Mouse (Mus musculus) midbrain, embryonic 12.5 days (tissue): ENCODE results near the gene Cdh23. TPM values are rescaled to one million over a fixed set of nuclear protein-coding genes. Genes with fewer than 3 reads are reported as not detected.

Source experiments
- ATAC-seq: fragments of 200-750 bp; cut with Nextera tagmentation; 2 replicates; pipeline ENCODE4 v1.8.0; 2017; ENCODE audit warnings: low read depth, moderate TSS enrichment, moderate library complexity; ENCODE audit not compliant: low FRiP score
- H3K27ac ChIP-seq: fragments of 300-500 bp; sonication (generic); replicated peaks from 2 replicates; pipeline ENCODE4 v1.5.1; 2016; ENCODE audit warnings: mild to moderate bottlenecking
- H3K27me3 ChIP-seq: fragments of 300-500 bp; sonication (generic); 2 replicates; pipeline ENCODE4 v1.6.1; 2016; ENCODE audit warnings: mild to moderate bottlenecking
- H3K36me3 ChIP-seq: fragments of 300-500 bp; sonication (generic); 2 replicates; pipeline ENCODE4 v1.6.1; 2016
- H3K4me1 ChIP-seq: fragments of 300-500 bp; sonication (generic); 2 replicates; pipeline ENCODE4 v1.6.1; 2016
- H3K4me2 ChIP-seq: fragments of 300-500 bp; sonication (generic); replicated peaks from 2 replicates; pipeline ENCODE4 v1.6.1; 2016; ENCODE audit warnings: mild to moderate bottlenecking, moderate library complexity
- H3K4me3 ChIP-seq: fragments of 300-500 bp; sonication (generic); 2 replicates; pipeline ENCODE4 v1.5.1; 2016; ENCODE audit warnings: mild to moderate bottlenecking
- H3K9ac ChIP-seq: fragments of 300-500 bp; sonication (generic); replicated peaks from 2 replicates; pipeline ENCODE4 v1.6.1; 2016; ENCODE audit warnings: mild to moderate bottlenecking, moderate library complexity
- H3K9me3 ChIP-seq: fragments of 300-500 bp; sonication (generic); 2 replicates; pipeline ENCODE4 v1.6.1; 2016; ENCODE audit warnings: mild to moderate bottlenecking
- WGBS: fragments of 180-500 bp; shearing (Covaris S2); methylation state at CpG from one replicate; pipeline ENCODE4 v1.1.7; 2016; 5-methylcytosine and 5-hydroxymethylcytosine counted together
- polyA plus RNA-seq: library from polyadenylated mRNA; unstranded; fragments of >200 nt; fragmentation: Nextera tagmentation; extraction: Ambion mirVana; gene quantifications from 2 replicates; pipeline ENCODE4 v1.2.1, GENCODE M21; 2016

Cdh23 gene
- polyA plus RNA-seq, 1 experiment from 2014 or later: 1.2 TPM

DNA sequence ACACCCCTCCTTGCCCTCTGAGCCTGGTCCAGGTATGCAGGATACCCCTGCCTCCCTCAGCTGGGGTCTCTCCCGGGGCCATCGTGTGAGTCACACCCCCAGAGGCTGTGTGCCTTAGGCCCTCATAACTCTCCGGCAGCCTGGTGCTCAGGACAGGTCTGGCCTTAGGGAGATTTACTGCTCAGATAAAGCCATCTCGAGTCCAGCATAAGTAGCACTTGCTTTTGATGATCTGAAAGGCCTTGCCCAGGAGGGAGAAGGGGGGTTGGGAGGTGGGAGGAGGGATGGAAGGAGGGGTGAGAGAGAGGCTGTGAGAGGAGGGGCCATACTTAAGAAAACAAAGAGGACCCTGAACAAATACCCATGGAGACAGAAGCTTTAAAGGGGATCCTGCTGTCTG lies 197.8 kb downstream of the Cdh23 start:
- Histone ChIP-seq H3K4me1 (peaks cover 9% of the 10 kb centered on the region), H3K9ac (no peak overlapping the region), H3K27me3 (no peaks in the 10 kb centered on the region), H3K27ac (no peak overlapping the region), H3K36me3 (no peaks in the 10 kb centered on the region), H3K4me2 (no peak overlapping the region), H3K4me3 (no peak overlapping the region), H3K9me3 (peaks cover 4% of the 10 kb centered on the region; the same call in 1 of the 2 replicates)
- WGBS: 20% methylated on average over 4 of the region's 4 CpGs
- no peak for ATAC-seq

DNA sequence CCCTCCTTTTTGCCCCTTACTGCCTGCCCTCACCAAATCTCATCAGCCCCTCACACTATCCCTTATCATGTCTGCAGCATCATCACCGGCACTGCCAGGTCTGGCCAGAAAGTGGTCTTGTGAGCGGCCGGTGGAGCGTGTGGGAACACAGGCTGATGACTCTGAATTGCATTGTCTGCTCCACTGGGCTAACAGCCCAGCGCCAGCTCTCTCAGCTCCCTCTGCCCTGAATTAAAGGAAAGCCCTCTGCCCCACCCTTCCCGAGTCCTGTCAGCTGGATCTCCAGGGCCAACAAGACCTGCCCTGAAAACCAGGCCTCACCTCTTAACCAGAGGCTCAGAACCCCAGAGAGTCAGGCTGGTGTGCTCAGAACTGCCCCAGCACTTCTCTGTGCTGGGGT lies 201.2 kb downstream of the Cdh23 start:
- Histone ChIP-seq H3K36me3 (no peaks in the 10 kb centered on the region), H3K9me3 (peaks cover 5% of the 10 kb centered on the region; the same call in 1 of the 2 replicates), H3K27ac (no peak overlapping the region), H3K4me1 (peaks cover 14% of the 10 kb centered on the region), H3K27me3 (no peaks in the 10 kb centered on the region), H3K4me2 (no peak overlapping the region), H3K9ac (no peak overlapping the region), H3K4me3 (no peak overlapping the region)
- WGBS: 11% methylated on average over 6 of the region's 6 CpGs
- ATAC-seq: no peak

DNA sequence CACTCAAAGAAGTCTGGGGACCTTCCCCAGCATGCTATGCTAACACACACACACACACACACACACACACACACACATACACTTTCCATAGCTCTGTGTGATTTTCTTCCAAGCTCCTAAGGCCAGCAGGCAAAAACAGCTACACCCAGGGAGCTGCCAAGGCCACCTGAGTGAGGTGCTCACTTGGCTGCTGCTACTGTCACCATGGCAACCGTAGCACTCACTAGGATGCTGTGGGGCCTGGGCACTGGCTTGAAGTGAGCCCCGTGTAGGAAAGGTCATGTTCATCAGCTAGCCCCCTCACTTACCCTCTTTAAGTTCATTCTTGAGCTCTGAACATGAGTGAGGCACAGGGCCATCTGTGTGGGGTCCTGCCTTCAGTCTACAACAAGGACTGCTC lies 204.8 kb downstream of the Cdh23 start:
- WGBS: 51% methylated on average over 2 of the region's 2 CpGs
- no peak for ATAC-seq

DNA sequence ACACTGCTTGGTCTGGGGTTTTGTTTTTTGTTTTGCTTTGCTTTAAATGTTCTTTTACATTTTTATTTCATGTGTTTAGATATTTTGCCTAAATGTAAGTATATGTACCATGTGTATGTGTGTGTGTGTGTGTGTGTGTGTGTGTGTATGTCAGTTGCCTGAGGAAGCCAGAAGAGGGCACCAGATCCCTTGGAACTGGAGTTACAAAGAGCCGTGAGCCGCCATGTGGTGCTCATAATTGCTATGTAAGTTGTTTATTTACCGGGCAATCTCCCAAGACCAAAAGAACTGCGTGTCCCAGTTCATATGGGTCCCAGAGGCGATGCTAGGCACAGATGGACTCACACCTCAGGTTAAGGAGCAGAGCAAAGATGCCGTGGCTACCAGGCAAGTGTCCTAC lies 214.9 kb downstream of the Cdh23 start:
- Histone ChIP-seq H3K36me3 (no peaks in the 10 kb centered on the region), H3K27ac (no peak overlapping the region), H3K9me3 (0 out of 2 replicates have a peak, but pooled peaks cover 4% of the 10 kb centered on the region), H3K4me2 (no peak overlapping the region), H3K4me1 (no peaks in the 10 kb centered on the region), H3K4me3 (no peak overlapping the region), H3K27me3 (peaks cover 5% of the 10 kb centered on the region), H3K9ac (no peak overlapping the region)
- no peak for ATAC-seq
- 96% methylated on average over 6 of the region's 6 CpGs for WGBS

More for the DNA sequence above, 204.8 kb downstream of the Cdh23 start:
- H3K4me1 ChIP-seq: peaks cover 6% of the 10 kb centered on the region; the same call in 1 of the 2 replicates
- H3K9ac ChIP-seq: no peak overlapping the region
- no peaks in the 10 kb centered on the region for H3K36me3 ChIP-seq
- no peaks in the 10 kb centered on the region; the same call in 1 of the 2 replicates for H3K27me3 ChIP-seq
- no peak overlapping the region for H3K4me2 ChIP-seq
- no peak overlapping the region for H3K27ac ChIP-seq
- H3K4me3 ChIP-seq: no peak overlapping the region
- peaks cover 5% of the 10 kb centered on the region; the same call in 1 of the 2 replicates for H3K9me3 ChIP-seq

DNA sequence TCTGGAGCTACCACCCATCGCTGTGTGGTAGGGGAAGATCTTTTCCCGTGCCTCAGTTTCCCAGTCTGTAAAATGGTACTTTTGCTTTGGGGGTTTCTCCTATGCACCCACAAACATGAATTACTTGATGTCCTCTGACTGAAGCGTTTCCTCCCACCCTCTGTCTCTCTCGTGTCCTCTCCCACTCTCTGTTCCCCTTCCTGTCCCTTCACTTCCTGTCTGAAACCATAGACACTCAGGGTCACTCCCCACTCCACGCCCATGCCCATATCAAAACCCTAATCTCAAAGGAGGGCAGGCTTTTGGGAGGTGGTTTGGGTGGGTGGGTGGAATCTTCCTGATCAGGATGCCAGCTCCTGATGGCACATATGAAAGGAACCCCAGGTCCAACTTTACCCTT lies 221.7 kb downstream of the Cdh23 start:
- ATAC-seq: no peak
- Histone ChIP-seq H3K27me3 (peaks cover 35% of the 10 kb centered on the region), H3K4me3 (no peak overlapping the region), H3K4me1 (peaks cover 11% of the 10 kb centered on the region), H3K27ac (no peak overlapping the region), H3K9me3 (no peaks in the 10 kb centered on the region), H3K4me2 (no peak overlapping the region), H3K9ac (no peak overlapping the region), H3K36me3 (no peaks in the 10 kb centered on the region)
- 85% methylated on average over 5 of the region's 5 CpGs for WGBS

DNA sequence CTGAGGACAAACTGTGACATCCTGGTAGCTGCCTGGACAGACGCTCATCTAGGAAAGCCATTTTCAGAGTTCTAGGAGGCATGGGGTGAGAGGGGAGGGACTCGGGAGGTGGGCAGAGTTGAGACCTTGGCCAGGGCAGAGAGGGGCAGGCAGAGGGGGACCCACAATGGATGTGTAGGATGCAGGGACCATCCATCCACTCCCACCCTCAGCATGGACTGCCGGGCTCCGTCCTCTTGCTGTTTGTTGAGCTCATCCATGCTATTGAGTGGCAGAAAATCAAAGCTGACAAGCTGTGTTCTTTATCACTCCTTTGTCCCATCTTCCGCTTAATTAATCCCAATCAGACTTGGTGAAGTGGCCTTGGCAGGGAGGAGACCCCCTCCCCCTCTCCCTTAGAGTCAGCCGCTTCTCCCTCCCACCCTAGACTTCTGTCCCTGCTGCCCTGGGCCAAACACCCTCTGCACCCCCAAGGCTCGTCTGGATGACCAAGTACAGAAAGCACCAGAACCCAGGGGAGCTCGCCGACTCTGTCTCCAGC lies 222.4 kb downstream of the Cdh23 start:
- H3K27me3 ChIP-seq: peaks cover 35% of the 10 kb centered on the region
- no peak overlapping the region for H3K4me2 ChIP-seq
- no peak overlapping the region for H3K9ac ChIP-seq
- no peaks in the 10 kb centered on the region for H3K36me3 ChIP-seq
- no peaks in the 10 kb centered on the region for H3K9me3 ChIP-seq
- H3K4me3 ChIP-seq: no peak overlapping the region
- H3K27ac ChIP-seq: no peak overlapping the region
- ATAC-seq: no peak
- peaks cover 11% of the 10 kb centered on the region for H3K4me1 ChIP-seq
- WGBS: 28% methylated on average over 9 of the region's 9 CpGs

DNA sequence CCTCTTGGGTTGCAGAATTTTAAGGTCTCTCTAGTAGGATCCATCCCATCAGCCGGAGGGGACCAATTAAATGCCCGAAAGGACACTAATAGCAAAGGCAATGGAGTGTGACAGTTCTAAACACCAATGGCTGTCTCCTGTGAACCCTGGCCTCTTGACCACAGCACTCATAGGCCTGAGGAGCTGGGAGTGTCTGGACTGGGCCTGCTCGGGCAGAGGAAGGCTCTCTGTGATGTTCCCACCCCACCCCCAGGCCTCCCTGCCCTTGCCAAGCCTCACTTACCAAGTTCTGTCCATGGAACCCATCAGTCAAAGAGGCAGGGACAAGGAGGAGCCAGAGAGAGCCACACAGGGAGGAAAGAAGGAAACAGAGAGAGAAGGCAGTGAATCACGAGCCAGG lies 228.5 kb downstream of the Cdh23 start:
- Histone ChIP-seq H3K9ac (no peak overlapping the region), H3K27ac (no peak overlapping the region), H3K4me2 (no peak overlapping the region), H3K27me3 (peaks cover 20% of the 10 kb centered on the region), H3K9me3 (no peaks in the 10 kb centered on the region), H3K4me3 (no peak overlapping the region), H3K36me3 (no peaks in the 10 kb centered on the region), H3K4me1 (no peaks in the 10 kb centered on the region)
- ATAC-seq: no peak
- 29% methylated on average over 4 of the region's 4 CpGs for WGBS

DNA sequence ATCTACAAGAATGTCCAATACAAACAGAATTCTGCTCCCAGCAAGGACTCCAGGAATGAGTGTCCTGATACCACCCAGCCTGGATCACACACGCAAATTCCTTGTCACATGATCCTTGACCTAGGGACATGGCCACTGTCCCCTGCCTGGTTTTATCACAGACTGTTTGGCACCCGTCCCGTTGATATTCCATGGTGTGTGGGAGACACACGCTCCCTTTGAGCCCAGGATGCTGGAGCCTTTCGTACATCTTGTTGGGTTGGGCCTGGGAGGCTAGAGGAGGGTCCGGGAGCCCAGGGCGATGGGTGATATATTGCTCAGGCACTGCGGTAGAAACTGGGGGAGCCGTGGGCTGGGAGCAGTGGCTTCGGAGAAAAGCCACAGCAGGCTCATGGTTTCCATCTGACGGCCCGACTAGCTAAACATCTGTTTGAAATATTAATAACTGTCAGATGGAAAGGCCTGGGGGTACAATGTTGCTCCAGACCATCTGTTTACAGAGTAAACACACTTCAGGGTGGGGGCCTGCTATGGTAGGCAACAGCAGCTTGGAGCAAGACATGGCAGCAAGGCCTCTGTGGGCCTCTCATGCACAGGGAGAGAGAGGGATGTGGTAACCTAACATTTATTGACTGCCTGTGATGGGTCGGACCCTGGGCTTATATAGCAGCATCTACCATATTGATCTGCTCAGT lies 232.2 kb downstream of the Cdh23 start:
- Histone ChIP-seq H3K4me1 (no peaks in the 10 kb centered on the region), H3K9ac (no peak overlapping the region), H3K27me3 (peaks cover 23% of the 10 kb centered on the region), H3K9me3 (no peaks in the 10 kb centered on the region; the same call in 1 of the 2 replicates), H3K36me3 (no peaks in the 10 kb centered on the region), H3K27ac (no peak overlapping the region), H3K4me3 (no peak overlapping the region), H3K4me2 (no peak overlapping the region)
- 89% methylated on average over 13 of the region's 13 CpGs for WGBS
- no peak for ATAC-seq

DNA sequence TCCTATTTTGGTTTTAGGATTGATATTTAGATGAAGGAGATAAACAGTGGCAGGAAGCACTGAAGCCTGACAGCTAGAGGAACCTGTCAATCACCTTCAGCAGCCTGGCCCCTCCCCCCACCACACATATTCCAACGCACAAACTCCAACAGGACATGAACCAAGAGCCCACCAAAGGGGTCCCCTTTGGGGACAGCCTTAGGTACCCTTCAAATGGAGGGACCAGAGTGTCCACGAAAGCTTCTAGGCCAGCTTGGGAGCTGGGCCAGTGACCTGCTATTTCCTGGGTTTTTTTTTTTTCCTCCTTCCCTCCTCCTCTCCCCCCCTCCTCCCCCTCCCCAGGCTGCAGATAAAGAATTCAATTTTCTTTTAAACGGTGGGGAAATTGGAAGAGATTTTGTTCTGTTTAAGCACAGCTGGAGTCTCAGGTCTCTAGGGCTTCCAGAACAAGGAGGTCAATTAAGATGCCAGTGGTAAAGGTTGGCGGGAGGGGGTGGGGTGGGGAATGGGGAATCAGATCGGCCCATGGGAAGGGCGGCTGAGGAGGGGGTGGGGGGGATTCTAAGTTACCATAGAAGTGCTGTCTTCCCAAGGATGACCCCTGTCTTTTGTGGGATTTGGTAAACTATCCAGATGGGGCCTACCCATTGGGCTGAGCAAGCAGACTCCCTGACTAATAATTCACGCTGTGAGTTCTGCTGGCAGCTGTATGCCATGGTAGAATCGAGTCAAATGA lies 239.5 kb downstream of the Cdh23 start:
- peak; percentile 65; the same call in 1 of the 2 replicates for ATAC-seq
- Histone ChIP-seq H3K27me3 (peaks cover 26% of the 10 kb centered on the region), H3K36me3 (no peaks in the 10 kb centered on the region), H3K27ac (peak overlapping the region; percentile 46), H3K9ac (no peak overlapping the region), H3K4me1 (peaks cover 7% of the 10 kb centered on the region), H3K4me2 (no peak overlapping the region), H3K9me3 (no peaks in the 10 kb centered on the region; the same call in 1 of the 2 replicates), H3K4me3 (no peak overlapping the region)
- WGBS: 6% methylated on average over 8 of the region's 8 CpGs

DNA sequence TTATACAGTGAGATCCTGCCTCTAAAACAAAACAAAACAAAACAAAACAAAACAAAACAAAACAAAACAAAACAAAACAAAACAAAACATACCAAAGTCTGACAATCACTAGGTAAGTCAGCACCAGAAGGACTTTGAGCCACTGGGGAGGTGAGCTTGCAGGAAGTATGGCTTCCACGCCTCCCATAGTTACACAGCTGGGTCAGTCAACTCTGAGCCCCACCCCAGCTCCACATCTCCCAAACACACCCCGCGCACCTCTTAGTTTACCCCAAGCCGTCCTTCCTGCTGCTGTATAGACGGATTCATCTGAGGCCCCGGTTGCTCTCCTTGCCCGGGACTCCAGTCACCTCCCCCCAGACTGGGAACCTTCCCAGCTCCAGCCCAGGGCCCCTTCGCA lies 241.1 kb downstream of the Cdh23 start:
- 80% methylated on average over 8 of the region's 8 CpGs for WGBS

DNA sequence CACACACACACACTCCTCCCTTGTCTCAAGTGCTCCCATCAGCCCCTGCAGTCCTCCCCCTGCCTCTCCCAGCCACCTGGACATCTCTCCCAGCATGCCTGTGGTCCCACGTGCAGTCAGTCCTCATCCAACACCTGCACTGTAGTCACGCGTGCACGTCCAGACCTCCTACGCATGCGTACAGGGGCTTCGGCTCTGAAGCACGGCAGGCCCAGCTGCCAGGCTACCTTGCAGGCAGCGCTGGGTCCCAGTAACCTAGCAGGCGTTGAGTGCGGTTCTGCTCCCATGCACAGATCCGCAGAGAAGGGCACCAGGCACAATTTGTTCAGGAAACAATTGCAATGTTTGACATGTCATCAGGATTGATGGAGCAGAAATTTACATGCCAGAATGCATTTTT lies 249.1 kb downstream of the Cdh23 start:
- Histone ChIP-seq H3K9ac (0 out of 2 replicates have a peak overlapping the region, but pooled peaks have one; percentile 20), H3K9me3 (no peaks in the 10 kb centered on the region), H3K36me3 (no peaks in the 10 kb centered on the region), H3K4me1 (no peaks in the 10 kb centered on the region), H3K4me2 (no peak overlapping the region), H3K27me3 (peaks cover 2% of the 10 kb centered on the region; the same call in 1 of the 2 replicates), H3K27ac (no peak overlapping the region), H3K4me3 (no peak overlapping the region)
- ATAC-seq: no peak
- 90% methylated on average over 12 of the region's 12 CpGs for WGBS

More for the DNA sequence above, 241.1 kb downstream of the Cdh23 start:
- no peaks in the 10 kb centered on the region for H3K36me3 ChIP-seq
- H3K9me3 ChIP-seq: no peaks in the 10 kb centered on the region; the same call in 1 of the 2 replicates
- H3K9ac ChIP-seq: no peak overlapping the region
- no peak overlapping the region for H3K4me2 ChIP-seq
- H3K4me1 ChIP-seq: peaks cover 7% of the 10 kb centered on the region
- no peak overlapping the region for H3K27ac ChIP-seq
- no peak for ATAC-seq
- H3K27me3 ChIP-seq: peaks cover 15% of the 10 kb centered on the region
- no peak overlapping the region for H3K4me3 ChIP-seq

DNA sequence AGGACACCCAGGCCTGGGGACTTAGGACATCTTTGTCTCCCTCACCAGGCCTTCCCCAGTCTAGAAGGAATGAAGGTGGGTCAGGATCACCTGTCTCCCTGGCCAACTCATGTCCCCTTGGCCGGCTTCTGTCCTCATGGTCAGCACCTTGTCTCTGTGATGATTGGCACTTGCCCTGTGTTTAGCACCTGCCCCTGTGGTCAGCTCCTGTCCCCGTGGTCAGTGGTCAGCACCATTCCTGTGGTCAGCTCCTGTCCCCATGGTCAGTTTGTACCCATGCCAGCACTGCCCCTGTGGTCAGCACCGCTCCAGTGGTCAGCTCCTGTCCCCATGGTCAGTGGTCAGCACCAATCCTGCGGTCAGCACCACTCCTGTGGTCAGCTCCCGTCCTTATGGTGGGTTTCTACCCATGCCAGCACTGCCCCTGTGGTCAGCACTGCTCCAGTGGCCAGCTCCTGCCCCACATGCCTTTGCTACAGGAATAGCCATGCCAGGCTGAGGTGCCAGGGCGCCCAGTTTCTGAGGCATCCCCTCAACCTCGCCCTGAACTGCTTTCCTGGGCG lies 251.2 kb downstream of the Cdh23 start:
- ATAC-seq: no peak
- H3K27ac ChIP-seq: no peak overlapping the region
- WGBS: 68% methylated on average over 8 of the region's 8 CpGs
- no peaks in the 10 kb centered on the region; the same call in 1 of the 2 replicates for H3K27me3 ChIP-seq
- no peak overlapping the region for H3K4me2 ChIP-seq
- no peak overlapping the region for H3K9ac ChIP-seq
- no peaks in the 10 kb centered on the region for H3K9me3 ChIP-seq
- H3K36me3 ChIP-seq: no peaks in the 10 kb centered on the region
- H3K4me3 ChIP-seq: no peak overlapping the region
- H3K4me1 ChIP-seq: no peaks in the 10 kb centered on the region
